ENCODE assay signal across 12 mouse cellular contexts in genomic region chr2:37565579-37565978, GRCm38 (mm10). TPM values are rescaled to one million over a fixed set of nuclear protein-coding genes. Genes with fewer than 3 reads are reported as not detected.
DNase-seq lines count a peak whose midpoint lies in the region; ATAC-seq and TF ChIP-seq lines count a peak whose summit lies in the region.
"Had no signal": no experiment of that assay in that cellular context is flagged by ENCODE, and none has a peak within 500 bp of the region (broad histone marks: within the 10 kb centered on the region; RNA-seq: fewer than 3 reads in every experiment).

No protein-coding gene starts in this region.

- no peak overlapping the region for H3K27ac ChIP-seq in thymus, adult 2 months (ENCODE audit: control insufficient read depth, insufficient read depth, low read length)
- no peak overlapping the region for H3K27ac ChIP-seq in layer of hippocampus, adult 2 months
- H3K27ac ChIP-seq: midbrain, embryonic 10.5 days had no signal

- ATAC-seq in activated CD4-positive, CD25-positive, alpha-beta regulatory T cell, adult 4 months: peak; percentile 78

- 3% methylated on average over 2 of the region's 2 CpGs for WGBS in thymus, adult 2 months

- H3K9me3 ChIP-seq in megakaryocyte, embryonic 14.5 days: no peaks in the 10 kb centered on the region
- H3K9me3 ChIP-seq: midbrain, embryonic 10.5 days had no signal

- H3K27me3 ChIP-seq in thymus, adult 2 months (ENCODE audit: control insufficient read depth, insufficient read depth, low read length): no peaks in the 10 kb centered on the region
- H3K27me3 ChIP-seq in megakaryocyte, embryonic 14.5 days (replicated peaks): no peaks in the 10 kb centered on the region

- no peak overlapping the region for H3K4me3 ChIP-seq in thymus, adult 2 months (ENCODE audit: control insufficient read depth, insufficient read depth, low read length)
- H3K4me3 ChIP-seq in megakaryocyte, embryonic 14.5 days (replicated peaks): peak overlapping the region; percentile 21
- no peak overlapping the region for H3K4me3 ChIP-seq in layer of hippocampus, adult 2 months
- H3K4me3 ChIP-seq: midbrain, embryonic 10.5 days had no signal

- H3K4me1 ChIP-seq in thymus, adult 2 months (replicated peaks; ENCODE audit: control insufficient read depth, insufficient read depth, low read length): 0 out of 2 replicates have a peak, but pooled peaks cover 2% of the 10 kb centered on the region
- peaks cover 90% of the 10 kb centered on the region for H3K4me1 ChIP-seq in megakaryocyte, embryonic 14.5 days
- H3K4me1 ChIP-seq: midbrain, embryonic 10.5 days had no signal

- H3K36me3 ChIP-seq in thymus, adult 2 months (ENCODE audit: control insufficient read depth, insufficient read depth, low read length): peaks cover 39% of the 10 kb centered on the region
- peaks cover 92% of the 10 kb centered on the region for H3K36me3 ChIP-seq in megakaryocyte, embryonic 14.5 days (replicated peaks; ENCODE audit: low read length)

- peak; percentile 8 for DNase-seq in thymus, adult 2 months
- no peak for DNase-seq in thymus, adult 18-20 months
- DNase-seq in adrenal gland, postnatal 14 days: no peak
- DNase-seq in B cell, adult 2 months: no peak
- DNase-seq in layer of hippocampus, adult 2 months (ENCODE audit: low spot score in 2 of 2): no peak
- DNase-seq: heart, adult 11 months; kidney, adult 11 months; kidney, postnatal 36 days; lung, embryonic 14.5 days had no signal

- no peak for TF ChIP-seq CTCF in thymus, adult 2 months (IDR thresholded peaks at IDR 0.05; ENCODE audit: borderline replicate concordance, control insufficient read depth, extremely low read depth, insufficient read depth, low read length, poor library complexity)
- TF ChIP-seq CTCF in layer of hippocampus, adult 2 months (conservative IDR thresholded peaks at IDR 0.05): no peak

- TF ChIP-seq POLR2A in thymus, adult 2 months (IDR thresholded peaks at IDR 0.05; ENCODE audit: control insufficient read depth, extremely low read depth, insufficient read depth, low read length, poor library complexity): no peak

RNA-seq across cellular contexts. Expression of gene Gpr21, which starts 49.4 kb away (rescaled TPM):
- 0.31 and 0.47 TPM in 2 replicates for polyA plus RNA-seq in thymus, adult 2 months (2012; rRNA removed)
- 1 to 10 TPM in 1 of 2 experiments, under 1 TPM in 1; 0.33 to 3.1 TPM for polyA plus RNA-seq in activated CD4-positive, CD25-positive, alpha-beta regulatory T cell, adult 4 months (2017; shearing (Covaris generic))
- polyA plus RNA-seq in megakaryocyte, embryonic 14.5 days (2012; ENCODE audit: insufficient read depth, low replicate concordance): not detected in 2 replicates
- total RNA-seq in adrenal gland, postnatal 14 days (2021): 1.1 and 1.6 TPM in 2 replicates
- total RNA-seq in layer of hippocampus, adult 2 months (2021): 1 to 10 TPM; 2.7 to 3.5 TPM
